Comparison of ENCODE assay signal across 8 mouse cellular contexts in the genomic region with DNA sequence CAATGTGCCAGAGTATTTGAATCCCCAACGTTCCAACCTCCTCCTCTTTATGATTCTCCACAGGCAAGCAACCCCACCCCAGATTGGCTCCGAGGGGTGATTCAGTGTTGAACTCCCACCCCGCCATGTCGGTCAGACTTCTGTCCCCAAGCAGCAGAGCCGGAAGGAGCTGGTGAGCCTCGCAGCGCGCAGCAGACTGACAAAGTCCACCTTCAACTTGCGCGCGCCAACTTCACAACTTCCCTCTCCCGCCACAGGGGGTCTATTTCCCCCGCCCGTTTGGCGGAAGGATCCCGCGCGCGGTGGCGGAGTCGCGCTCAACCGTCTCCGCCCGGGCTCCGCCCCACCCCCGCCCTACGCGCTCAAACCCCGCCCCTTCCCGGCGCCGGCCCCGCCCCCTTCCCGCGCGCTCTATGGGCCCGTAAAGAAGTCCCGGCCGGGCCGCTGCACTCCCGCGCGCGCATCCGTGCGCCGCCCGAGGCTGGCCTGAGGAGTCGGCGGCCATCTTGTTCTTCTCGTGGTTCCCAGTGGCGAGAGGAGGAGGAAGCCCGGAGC. TPM values are rescaled to one million over a fixed set of nuclear protein-coding genes. Genes with fewer than 3 reads are reported as not detected.
A peak's percentile ranks its signal among the peaks of the same experiment; 100 is the strongest.
DNase-seq lines count a peak whose midpoint lies in the region; ATAC-seq and TF ChIP-seq lines count a peak whose summit lies in the region.

A gene (plus strand): TSS at position 452 of the 555 bp plus-strand sequence.

- no peaks in the 10 kb centered on the region for H3K9me3 ChIP-seq in ES-Bruce4 (replicated peaks; ENCODE audit: control insufficient read depth, insufficient read depth, low read length, poor library complexity, severe bottlenecking)
- no peaks in the 10 kb centered on the region for H3K9me3 ChIP-seq in forebrain, embryonic 14.5 days (replicated peaks; ENCODE audit: control insufficient read depth, low read length)
- no peaks in the 10 kb centered on the region for H3K9me3 ChIP-seq in lung, embryonic 14.5 days (ENCODE audit: low read depth, low read length)

- peak; percentile 82 for TF ChIP-seq EP300 in ES-Bruce4 (IDR thresholded peaks at IDR 0.05; ENCODE audit: insufficient read depth, low read depth, low read length)

- H3K9ac ChIP-seq in ES-Bruce4 (ENCODE audit: low read depth, poor library complexity, severe bottlenecking) = peak within 1 kb of the TSS; percentile 95
- H3K9ac ChIP-seq in forebrain, embryonic 14.5 days (ENCODE audit: low read length) = peak within 1 kb of the TSS; percentile 98
- peak within 1 kb of the TSS; percentile 98 for H3K9ac ChIP-seq in lung, embryonic 14.5 days

- peak; percentile 93 for ATAC-seq in forebrain, embryonic 14.5 days
- peak; percentile 95 for ATAC-seq in lung, embryonic 14.5 days (ENCODE audit: insufficient read depth)

- peak within 1 kb of the TSS; percentile 92 for H3K4me3 ChIP-seq in ES-Bruce4 (ENCODE audit: low read depth, low read length)
- peak within 1 kb of the TSS; percentile 61 for H3K4me3 ChIP-seq in forebrain, embryonic 14.5 days (ENCODE audit: low read depth, low read length)
- H3K4me3 ChIP-seq in lung, embryonic 14.5 days (ENCODE audit: low read depth, low read length) = peak within 1 kb of the TSS; percentile 95
- H3K4me3 ChIP-seq in olfactory bulb, adult 2 months (ENCODE audit: insufficient read depth, low read depth, low read length) = peak within 1 kb of the TSS; percentile 97
- H3K4me3 ChIP-seq in thymus, adult 2 months (ENCODE audit: control insufficient read depth, insufficient read depth, low read length) = peak within 1 kb of the TSS; percentile 78

- peak; percentile 89 for DNase-seq in c-Kit-positive CD71-positive TER-119-positive erythroid progenitor cells, embryonic 14.5 days (ENCODE audit: low spot score)
- peak; percentile 96 for DNase-seq in forebrain, embryonic 14.5 days (ENCODE audit: low spot score)
- DNase-seq in heart, postnatal 14 days = peak; percentile 92 to 94
- peak; percentile 81 to 94 for DNase-seq in layer of hippocampus, adult 18-20 months (ENCODE audit: low spot score in 2 of 2)
- peak; percentile 94 for DNase-seq in lung, embryonic 14.5 days
- DNase-seq in thymus, adult 2 months = peak; percentile 90

- H3K36me3 ChIP-seq in ES-Bruce4 (ENCODE audit: control insufficient read depth, insufficient read depth, low read length, poor library complexity, severe bottlenecking) = peaks cover 29% of the 10 kb centered on the region
- peaks cover 17% of the 10 kb centered on the region for H3K36me3 ChIP-seq in forebrain, embryonic 14.5 days (ENCODE audit: control insufficient read depth, insufficient read depth, low read length)
- peaks cover 36% of the 10 kb centered on the region for H3K36me3 ChIP-seq in lung, embryonic 14.5 days (ENCODE audit: insufficient read depth)
- H3K36me3 ChIP-seq in thymus, adult 2 months (ENCODE audit: control insufficient read depth, insufficient read depth, low read length) = no peaks in the 10 kb centered on the region

- peak within 1 kb of the TSS; percentile 77 for H3K4me2 ChIP-seq in forebrain, embryonic 14.5 days (ENCODE audit: low read length)
- H3K4me2 ChIP-seq in lung, embryonic 14.5 days = peak within 1 kb of the TSS; percentile 88

- H3K27ac ChIP-seq in ES-Bruce4 (ENCODE audit: insufficient read depth, low read length) = peak within 1 kb of the TSS; percentile 93
- peak within 1 kb of the TSS; percentile 74 for H3K27ac ChIP-seq in forebrain, embryonic 14.5 days (ENCODE audit: low read depth, low read length)
- H3K27ac ChIP-seq in lung, embryonic 14.5 days (ENCODE audit: low read depth) = peak within 1 kb of the TSS; percentile 86
- H3K27ac ChIP-seq in olfactory bulb, adult 2 months (ENCODE audit: insufficient read depth, low read depth, low read length) = peak within 1 kb of the TSS; percentile 97
- H3K27ac ChIP-seq in thymus, adult 2 months (ENCODE audit: control insufficient read depth, insufficient read depth, low read length) = peak within 1 kb of the TSS; percentile 61; the same call in 1 of the 2 replicates

- no peaks in the 10 kb centered on the region for H3K27me3 ChIP-seq in ES-Bruce4 (ENCODE audit: control insufficient read depth, insufficient read depth, low read length, poor library complexity, severe bottlenecking)
- H3K27me3 ChIP-seq in forebrain, embryonic 14.5 days (replicated peaks; ENCODE audit: control insufficient read depth, insufficient read depth, low read length) = no peaks in the 10 kb centered on the region; the same call in 1 of the 2 replicates
- H3K27me3 ChIP-seq in lung, embryonic 14.5 days (ENCODE audit: insufficient read depth, low read length) = no peaks in the 10 kb centered on the region
- H3K27me3 ChIP-seq in thymus, adult 2 months (ENCODE audit: control insufficient read depth, insufficient read depth, low read length) = no peaks in the 10 kb centered on the region

- peak; percentile 96 for TF ChIP-seq POLR2A in ES-Bruce4 (IDR thresholded peaks at IDR 0.05; ENCODE audit: insufficient read depth, low read length)
- peak; percentile 69; the same call in 1 of the 2 replicates for TF ChIP-seq POLR2A in olfactory bulb, adult 2 months (IDR thresholded peaks at IDR 0.05; ENCODE audit: insufficient read depth, low read depth, low read length)
- peak; percentile 56; the same call in 1 of the 2 replicates for TF ChIP-seq POLR2A in thymus, adult 2 months (IDR thresholded peaks at IDR 0.05; ENCODE audit: control insufficient read depth, extremely low read depth, insufficient read depth, low read length, poor library complexity)

- intact Hi-C loops in heart, postnatal 14 days (cut with DNase I) = loop anchor here (2.0 kb wide), 1 partner anchor 15 kb away; no protein-coding TSS in a partner anchor

- TF ChIP-seq CTCF in ES-Bruce4 (IDR thresholded peaks at IDR 0.05; ENCODE audit: low read depth, low read length) = no peak
- peak; percentile 55 for TF ChIP-seq CTCF in lung, embryonic 14.5 days (IDR thresholded peaks at IDR 0.05; ENCODE audit: low read depth)
- no peak for TF ChIP-seq CTCF in olfactory bulb, adult 2 months (IDR thresholded peaks at IDR 0.05; ENCODE audit: insufficient read depth, low read depth, low read length)
- no peak for TF ChIP-seq CTCF in thymus, adult 2 months (IDR thresholded peaks at IDR 0.05; ENCODE audit: borderline replicate concordance, control insufficient read depth, extremely low read depth, insufficient read depth, low read length, poor library complexity)

- under 1% methylated on average over 49 of the region's 54 CpGs for WGBS in forebrain, embryonic 14.5 days
- 0% methylated on average over 51 of the region's 54 CpGs for WGBS in lung, embryonic 14.5 days
- WGBS in olfactory bulb, adult 2 months = under 1% methylated on average over 53 of the region's 54 CpGs
- WGBS in thymus, adult 2 months = under 1% methylated on average over 54 of the region's 54 CpGs

- peaks cover 13% of the 10 kb centered on the region for H3K4me1 ChIP-seq in ES-Bruce4 (ENCODE audit: control insufficient read depth, insufficient read depth, low read length)
- H3K4me1 ChIP-seq in forebrain, embryonic 14.5 days (ENCODE audit: control insufficient read depth, insufficient read depth, low read length) = peaks cover 35% of the 10 kb centered on the region
- H3K4me1 ChIP-seq in lung, embryonic 14.5 days (ENCODE audit: insufficient read depth) = peaks cover 28% of the 10 kb centered on the region; the same call in 1 of the 2 replicates
- peaks cover 18% of the 10 kb centered on the region for H3K4me1 ChIP-seq in olfactory bulb, adult 2 months (ENCODE audit: control insufficient read depth, insufficient read depth, low read length)
- peaks cover 26% of the 10 kb centered on the region for H3K4me1 ChIP-seq in thymus, adult 2 months (replicated peaks; ENCODE audit: control insufficient read depth, insufficient read depth, low read length)

RNA-seq across cellular contexts. Expression of the gene that starts here (rescaled TPM):
- 437 and 458 TPM in 2 replicates for polyA plus RNA-seq in ES-Bruce4 (2011; ENCODE audit: insufficient read depth, insufficient read length, low read depth, missing spikeins)
- 274 and 280 TPM in 2 replicates for polyA plus RNA-seq in forebrain, embryonic 14.5 days (2014; fragmentation: Nextera tagmentation; extraction: Ambion mirVana)
- 100 to 1,000 TPM; 121 to 152 TPM for total RNA-seq in heart, postnatal 14 days (2021)
- total RNA-seq in layer of hippocampus, adult 18-20 months (2021) = 100 to 1,000 TPM; 189 to 219 TPM
- polyA plus RNA-seq in lung, embryonic 14.5 days (2014; fragmentation: Nextera tagmentation; extraction: Ambion mirVana) = 276 and 293 TPM in 2 replicates
- polyA plus RNA-seq in olfactory bulb, adult 2 months (2012; ENCODE audit: insufficient read depth, insufficient read length, low replicate concordance, missing spikeins) = 674 and 1,250 TPM in 2 replicates
- 194 and 220 TPM in 2 replicates for polyA plus RNA-seq in thymus, adult 2 months (2012; rRNA removed)

Comparison
In these comparisons a context has a peak if more than half of its experiments do, and no peak if none do; other contexts are left out.
1. Peak in every context shown above with its lines: DNase-seq, ATAC-seq, H3K4me3 ChIP-seq and H3K27ac ChIP-seq.